Mouse (Mus musculus) cortical plate, adult 2 months (tissue): ENCODE measurements around the gene Nrk. TPM values are rescaled to one million over a fixed set of nuclear protein-coding genes. Genes with fewer than 3 reads are reported as not detected.

Experiments used
- H3K27ac ChIP-seq: fragments of 200-500 bp; 2 replicates; pipeline ENCODE4 v1.5.1; 2012; ENCODE audit warnings: low read length, control low read depth, inconsistent platforms; ENCODE audit not compliant: insufficient read depth
- H3K4me1 ChIP-seq: fragments of 200-500 bp; 2 replicates; pipeline ENCODE4 v1.6.1; 2011; ENCODE audit warnings: low read length; ENCODE audit not compliant: control insufficient read depth, insufficient read depth
- H3K4me3 ChIP-seq: fragments of 200-500 bp; 2 replicates; pipeline ENCODE4 v1.5.1; 2011; ENCODE audit warnings: mild to moderate bottlenecking, low read length, control low read depth; ENCODE audit not compliant: insufficient read depth
- CTCF ChIP-seq: fragments of 200-500 bp; IDR thresholded peaks from 2 replicates; pipeline ENCODE4 v1.5.1; 2011; ENCODE audit warnings: mild to moderate bottlenecking, control low read depth, low read length; ENCODE audit not compliant: insufficient read depth; ENCODE audit errors: extremely low read depth
- POLR2A ChIP-seq: fragments of 200-500 bp; IDR thresholded peaks from 2 replicates; pipeline ENCODE4 v1.6.1; 2011; ENCODE audit warnings: mild to moderate bottlenecking, low read length, control low read depth; ENCODE audit not compliant: insufficient read depth; ENCODE audit errors: extremely low read depth
- polyA plus RNA-seq: library from polyadenylated mRNA; depleted of rRNA; stranded (reverse); fragments of >200 nt; gene quantifications from 2 replicates; pipeline ENCODE4 v1.2.3, GENCODE M21; 2012; rRNA removed

Gene Nrk
- polyA plus RNA-seq = 0.02 and 0.04 TPM in 2 replicates

DNA sequence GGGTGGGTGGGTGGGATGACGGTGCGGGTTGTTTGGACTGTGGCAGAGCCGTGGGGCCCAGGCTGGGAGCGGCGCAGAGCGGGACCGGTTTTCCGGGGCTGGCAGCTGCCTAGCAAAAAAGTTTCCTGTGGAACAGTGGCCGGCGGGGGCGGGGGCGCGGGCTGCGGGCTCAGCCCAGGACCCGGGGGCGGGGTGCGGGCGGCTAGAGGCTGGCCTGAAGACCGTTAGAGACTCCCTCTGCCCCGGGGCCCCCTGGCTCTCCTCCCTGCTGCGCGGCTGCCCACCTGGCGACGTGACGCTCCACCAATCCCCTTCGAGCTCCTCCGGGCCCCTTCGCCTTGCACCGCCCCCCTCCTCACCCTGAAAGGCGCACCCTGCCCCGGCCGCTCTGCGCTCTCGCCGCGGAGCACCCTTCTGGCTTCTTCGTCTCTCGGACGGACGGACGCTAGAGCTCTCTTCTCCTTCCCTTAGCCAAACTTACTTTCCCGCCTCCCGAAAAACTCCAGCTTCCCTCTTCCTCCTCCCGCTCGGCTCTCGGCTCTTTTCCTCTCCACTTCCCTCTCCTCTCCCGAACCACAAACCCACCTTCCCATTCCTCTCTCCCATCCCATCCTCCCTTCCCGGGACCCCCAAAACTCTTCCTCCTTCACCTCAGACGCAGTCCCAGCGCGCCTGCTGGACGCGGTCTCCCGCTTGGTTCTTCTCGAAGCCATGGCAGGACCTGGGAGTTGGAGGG is at the start of gene Nrk:
Gene Nrk, plus strand, starts transcription at position 390 of the 736 bp plus-strand sequence.
- Histone ChIP-seq H3K4me1 (no peaks in the 10 kb centered on the region), H3K4me3 (no peak within 1 kb of the TSS), H3K27ac (no peak within 1 kb of the TSS)
- TF ChIP-seq POLR2A = no peak
- TF ChIP-seq CTCF = no peak

DNA sequence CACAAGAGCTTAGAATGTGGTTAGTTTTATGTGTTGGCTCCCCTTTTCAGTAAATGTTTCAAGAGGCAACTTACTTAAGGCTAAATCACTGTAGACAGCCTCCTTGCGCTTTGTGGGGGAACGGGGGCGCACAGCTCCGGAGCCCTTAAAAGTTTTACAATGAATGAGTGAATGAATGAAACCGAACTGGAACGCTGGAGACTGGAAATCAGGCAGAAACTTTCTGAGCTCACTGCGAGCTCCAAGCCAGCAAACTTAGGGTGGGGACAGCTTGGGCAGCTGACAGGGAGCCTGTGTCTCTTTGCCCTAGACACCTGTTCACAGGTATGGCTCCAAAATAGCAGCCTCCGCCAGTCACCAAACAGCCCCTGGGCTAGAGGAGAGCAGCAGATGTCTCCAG is 864 bp upstream of the Nrk start:
- Histone ChIP-seq H3K27ac (no peak overlapping the region), H3K4me1 (no peaks in the 10 kb centered on the region), H3K4me3 (no peak overlapping the region)
- TF ChIP-seq CTCF = no peak
- no peak for TF ChIP-seq POLR2A

DNA sequence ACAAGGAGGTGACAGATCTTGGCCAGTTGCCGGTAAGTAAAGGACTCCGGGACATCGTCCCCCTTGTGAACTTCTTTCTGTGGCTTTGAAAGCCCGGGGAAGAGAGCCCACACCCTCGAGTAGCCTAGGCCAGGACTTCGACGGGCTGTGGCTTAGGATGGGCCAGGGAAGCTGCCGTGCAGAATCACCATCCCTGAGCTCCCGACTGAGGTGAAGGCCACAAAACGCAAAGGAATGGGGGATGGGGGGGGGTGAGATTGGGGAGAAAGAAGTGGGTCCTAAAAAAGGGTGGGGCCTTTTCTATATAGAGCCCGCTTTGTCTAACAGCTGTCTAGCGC is 516 bp downstream of the Nrk start:
- H3K4me1 ChIP-seq = no peaks in the 10 kb centered on the region
- TF ChIP-seq CTCF = no peak
- no peak for TF ChIP-seq POLR2A
- no peak overlapping the region for H3K27ac ChIP-seq
- no peak overlapping the region for H3K4me3 ChIP-seq

DNA sequence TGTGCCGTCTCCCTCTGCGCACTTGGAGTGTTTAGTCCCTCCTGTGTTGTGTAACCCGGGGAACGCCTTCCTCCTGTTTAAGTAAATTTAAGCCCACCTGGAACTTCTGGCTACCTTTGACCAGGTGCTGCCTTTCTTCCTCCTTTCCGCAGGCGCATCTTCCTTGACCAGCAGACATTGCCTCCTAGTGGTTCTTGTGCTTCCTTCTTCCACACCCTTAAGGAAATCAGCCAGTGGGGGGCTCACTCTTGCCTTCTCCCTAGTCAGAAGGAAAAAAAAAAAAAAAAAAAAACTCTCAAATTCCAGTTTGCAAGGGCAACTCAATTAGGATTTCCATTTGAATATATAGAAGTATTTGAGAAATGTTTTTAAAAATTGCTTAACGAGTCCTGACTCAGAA is 4.8 kb downstream of the Nrk start:
- Histone ChIP-seq H3K4me3 (no peak overlapping the region), H3K4me1 (no peaks in the 10 kb centered on the region), H3K27ac (no peak overlapping the region)
- TF ChIP-seq CTCF (no peak), POLR2A (no peak)

DNA sequence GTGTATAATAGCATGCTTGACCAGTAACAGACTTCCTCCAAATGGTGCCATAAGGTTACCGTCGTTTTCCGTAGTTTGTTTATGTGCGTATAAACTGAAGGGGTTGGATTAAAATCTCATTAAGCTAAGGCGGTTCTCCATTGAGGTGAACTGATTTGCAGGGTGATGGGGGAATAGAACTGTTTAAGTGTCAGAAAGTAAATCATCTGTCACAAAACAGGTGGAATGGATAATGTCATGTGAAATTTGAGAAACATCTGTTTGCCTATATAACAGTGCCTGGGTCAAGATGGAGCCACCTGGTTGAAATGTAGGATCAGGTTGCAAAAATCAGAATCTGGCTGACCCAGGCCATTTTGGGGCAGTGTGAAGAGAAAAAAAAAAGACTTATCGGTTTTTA is 29.7 kb downstream of the Nrk start:
- Histone ChIP-seq H3K4me3 (no peak overlapping the region), H3K4me1 (no peaks in the 10 kb centered on the region), H3K27ac (no peak overlapping the region)
- TF ChIP-seq POLR2A (no peak), CTCF (no peak)

DNA sequence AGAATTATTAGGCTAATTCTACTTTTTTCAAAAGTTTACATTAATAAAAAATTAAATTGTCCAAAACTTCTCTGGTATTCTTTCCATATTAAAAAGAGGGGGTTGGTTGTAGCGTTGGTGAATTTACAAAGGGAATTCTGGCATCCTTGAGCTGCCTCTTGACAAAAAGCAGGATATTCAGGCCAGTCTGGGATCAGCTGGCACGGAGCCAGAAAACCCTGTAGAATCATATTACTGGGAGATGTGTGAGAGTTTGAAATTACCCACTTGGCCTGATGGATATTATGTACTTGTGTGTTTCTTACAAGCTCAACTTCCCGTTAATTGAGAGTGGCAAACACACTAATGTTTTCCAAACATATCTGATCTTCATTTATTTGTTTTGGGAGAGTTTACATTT is 46.5 kb downstream of the Nrk start:
- Histone ChIP-seq H3K4me1 (no peaks in the 10 kb centered on the region), H3K27ac (no peak overlapping the region), H3K4me3 (no peak overlapping the region)
- TF ChIP-seq CTCF (no peak), POLR2A (no peak)

DNA sequence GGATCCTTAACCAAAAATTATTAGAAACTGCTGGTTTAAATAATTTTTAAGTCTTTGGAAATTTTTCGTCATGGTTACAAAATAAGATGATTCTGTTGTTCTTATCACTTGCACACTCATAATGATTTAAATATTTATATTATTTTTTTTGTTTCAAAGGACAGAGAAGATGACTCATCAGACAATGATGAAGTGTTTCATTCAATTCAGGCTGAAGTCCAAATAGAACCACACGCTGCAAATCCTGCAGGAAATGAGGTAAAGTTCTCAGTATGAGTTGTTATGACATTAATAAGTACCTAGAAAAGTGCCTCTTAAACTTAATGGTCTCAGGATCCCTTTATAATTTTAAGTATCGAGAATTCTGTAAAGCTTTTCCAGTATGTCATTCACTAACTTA is 64.3 kb downstream of the Nrk start:
- TF ChIP-seq CTCF (no peak), POLR2A (no peak)
- Histone ChIP-seq H3K4me1 (no peaks in the 10 kb centered on the region), H3K4me3 (no peak overlapping the region), H3K27ac (no peak overlapping the region)

DNA sequence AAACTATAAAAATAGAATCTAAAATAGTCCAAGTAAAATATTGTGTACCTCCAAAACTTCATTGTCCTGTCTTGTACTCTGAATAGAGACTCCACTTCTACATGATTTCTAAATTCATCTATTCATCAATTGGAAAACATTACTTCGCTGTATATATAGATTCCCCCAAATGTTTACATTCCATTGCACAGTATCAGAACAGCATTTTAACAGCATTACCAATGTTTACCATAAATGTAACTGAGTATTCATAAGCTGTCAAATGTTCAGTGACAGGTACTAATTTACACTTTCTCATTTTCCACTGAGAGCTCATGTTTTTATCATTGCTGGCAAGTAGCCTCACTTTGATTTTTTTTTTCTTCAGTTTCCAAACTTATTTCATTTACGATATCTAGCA is 65.0 kb downstream of the Nrk start:
- H3K27ac ChIP-seq = no peak overlapping the region
- TF ChIP-seq POLR2A = no peak
- no peak for TF ChIP-seq CTCF
- H3K4me3 ChIP-seq = no peak overlapping the region
- no peaks in the 10 kb centered on the region for H3K4me1 ChIP-seq

DNA sequence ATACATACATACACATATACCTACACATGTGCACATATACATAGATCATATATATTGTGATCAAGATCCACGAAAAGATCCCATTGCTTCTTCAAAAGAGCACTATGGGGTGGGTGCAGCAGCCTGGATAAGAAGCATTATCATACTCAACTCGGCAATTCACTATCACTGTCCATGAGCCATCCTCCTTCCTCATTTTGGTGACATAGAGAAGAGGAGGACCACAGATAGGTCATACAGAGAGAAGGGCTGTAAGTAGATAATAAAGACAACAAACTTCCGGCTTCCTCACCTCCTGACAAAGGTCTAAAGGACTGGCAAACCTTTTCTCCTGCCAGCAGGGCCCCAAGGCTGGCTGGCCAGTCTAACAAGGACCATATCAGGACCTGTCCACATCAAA is 100.3 kb downstream of the Nrk start:
- Histone ChIP-seq H3K27ac (no peak overlapping the region), H3K4me1 (no peaks in the 10 kb centered on the region), H3K4me3 (no peak overlapping the region)
- TF ChIP-seq POLR2A = no peak
- no peak for TF ChIP-seq CTCF

DNA sequence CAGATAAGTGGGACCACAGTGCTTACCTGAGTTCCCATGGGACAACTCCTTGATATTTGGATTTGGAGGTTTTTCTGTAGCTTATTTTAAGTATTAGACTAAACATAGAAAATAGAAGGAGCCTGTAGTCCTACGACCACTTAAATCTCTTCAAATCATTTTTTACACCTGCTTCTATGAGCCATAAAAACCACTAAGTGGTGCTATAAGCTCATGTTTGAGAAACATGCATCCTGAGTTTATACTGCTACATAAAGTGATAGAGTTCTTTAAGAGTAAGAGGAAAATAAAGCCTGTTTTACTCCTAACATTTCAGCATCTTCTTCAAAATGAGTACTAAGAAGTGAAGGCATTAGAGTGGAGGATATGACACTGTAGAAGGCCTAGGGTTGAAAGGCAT is 102.3 kb downstream of the Nrk start:
- TF ChIP-seq CTCF (no peak), POLR2A (no peak)
- H3K4me1 ChIP-seq = no peaks in the 10 kb centered on the region
- H3K27ac ChIP-seq = no peak overlapping the region
- H3K4me3 ChIP-seq = no peak overlapping the region
